Mouse (Mus musculus) myocyte (in vitro differentiated cells): ENCODE measurements around the gene Sclt1. TPM values are rescaled to one million over a fixed set of nuclear protein-coding genes. Genes with fewer than 3 reads are reported as not detected.
A peak's percentile ranks its signal among the peaks of the same experiment; 100 is the strongest.
"Not testable (repeated sequence)": the region's sequence is repeated elsewhere in the genome, so short reads cannot be mapped to it uniquely, and the experiment has no call there.

ENCODE experiments used
- H3K27me3 ChIP-seq: one replicate; pipeline ENCODE4 v1.6.1; 2011; ENCODE audit not compliant: control insufficient read depth, insufficient read depth, insufficient read length
- H3K36me3 ChIP-seq: one replicate; pipeline ENCODE4 v1.6.1; 2011; ENCODE audit not compliant: control insufficient read depth, insufficient read depth
- H3K4me2 ChIP-seq: one replicate; pipeline ENCODE4 v1.6.1; 2011; ENCODE audit warnings: low read depth, control low read depth
- H3K4me3 ChIP-seq: one replicate; pipeline ENCODE4 v1.5.1; 2011; ENCODE audit warnings: mild to moderate bottlenecking, control low read depth, moderate library complexity
- H3K79me2 ChIP-seq: one replicate; pipeline ENCODE4 v1.6.1; 2011; ENCODE audit not compliant: control insufficient read depth, insufficient read depth
- H3ac ChIP-seq: one replicate; pipeline ENCODE4 v1.6.1; 2011; ENCODE audit not compliant: control insufficient read depth, insufficient read length
- CEBPB ChIP-seq: IDR thresholded peaks from 2 replicates; pipeline ENCODE4 v1.6.1; 2011; ENCODE audit warnings: mild to moderate bottlenecking, moderate library complexity; ENCODE audit not compliant: poor library complexity, insufficient read depth, severe bottlenecking
- E2F4 ChIP-seq: IDR thresholded peaks from one replicate; pipeline ENCODE4 v1.6.1; 2011; ENCODE audit warnings: mild to moderate bottlenecking, control low read depth, moderate library complexity; ENCODE audit not compliant: insufficient read depth
- MAX ChIP-seq: IDR thresholded peaks from one replicate; pipeline ENCODE4 v1.6.1; 2011; ENCODE audit warnings: low read depth, mild to moderate bottlenecking, control low read depth
- MYOD1 ChIP-seq, 3 experiments: IDR thresholded peaks; one replicate each; pipeline ENCODE4 v1.6.1; 2011; ENCODE audit warnings: control low read depth in 2 of 3, low read depth in 2 of 3, mild to moderate bottlenecking in 2 of 3, moderate library complexity in 1 of 3; ENCODE audit not compliant: insufficient read length in 2 of 3, control insufficient read depth in 1 of 3
- MYOG ChIP-seq, 3 experiments: IDR thresholded peaks; one replicate each; pipeline ENCODE4 v1.6.1; 2011; ENCODE audit warnings: control low read depth in 2 of 3, low read depth in 2 of 3, mild to moderate bottlenecking in 2 of 3; ENCODE audit not compliant: insufficient read length in 2 of 3, control insufficient read depth in 1 of 3, insufficient read depth in 1 of 3
- POLR2A ChIP-seq: IDR thresholded peaks from one replicate; pipeline ENCODE4 v1.6.1; 2011; ENCODE audit warnings: low read depth, mild to moderate bottlenecking, control low read depth, moderate library complexity; ENCODE audit not compliant: insufficient read length
- POLR2AphosphoS2 ChIP-seq: IDR thresholded peaks from one replicate; pipeline ENCODE4 v1.6.1; 2011; ENCODE audit warnings: low read depth, control low read depth; ENCODE audit not compliant: insufficient read length
- REST ChIP-seq: IDR thresholded peaks from one replicate; pipeline ENCODE4 v1.6.1; 2011; ENCODE audit warnings: mild to moderate bottlenecking, control low read depth, moderate library complexity; ENCODE audit not compliant: insufficient read depth, insufficient read length
- SRF ChIP-seq: IDR thresholded peaks from one replicate; pipeline ENCODE4 v1.6.1; 2011; ENCODE audit warnings: low read depth; ENCODE audit not compliant: control insufficient read depth, insufficient read length
- TCF12 ChIP-seq: IDR thresholded peaks from one replicate; pipeline ENCODE4 v1.6.1; 2011; ENCODE audit warnings: mild to moderate bottlenecking, control low read depth; ENCODE audit not compliant: poor library complexity, insufficient read depth, severe bottlenecking
- TCF3 ChIP-seq: IDR thresholded peaks from one replicate; pipeline ENCODE4 v1.6.1; 2011; ENCODE audit warnings: low read depth, control low read depth; ENCODE audit not compliant: insufficient read length
- USF1 ChIP-seq: IDR thresholded peaks from one replicate; pipeline ENCODE4 v1.6.1; 2011; ENCODE audit warnings: low read depth, mild to moderate bottlenecking, control low read depth, moderate library complexity
- polyA plus RNA-seq: library from polyadenylated mRNA; unstranded; fragments of >200 nt; fragmentation: generic; extraction: Trizol; gene quantifications from one replicate; pipeline ENCODE4 v1.2.1, GENCODE M21; 2012; ENCODE audit warnings: missing spikeins

Gene Sclt1
- polyA plus RNA-seq, 1 experiment = 1.6 TPM

DNA sequence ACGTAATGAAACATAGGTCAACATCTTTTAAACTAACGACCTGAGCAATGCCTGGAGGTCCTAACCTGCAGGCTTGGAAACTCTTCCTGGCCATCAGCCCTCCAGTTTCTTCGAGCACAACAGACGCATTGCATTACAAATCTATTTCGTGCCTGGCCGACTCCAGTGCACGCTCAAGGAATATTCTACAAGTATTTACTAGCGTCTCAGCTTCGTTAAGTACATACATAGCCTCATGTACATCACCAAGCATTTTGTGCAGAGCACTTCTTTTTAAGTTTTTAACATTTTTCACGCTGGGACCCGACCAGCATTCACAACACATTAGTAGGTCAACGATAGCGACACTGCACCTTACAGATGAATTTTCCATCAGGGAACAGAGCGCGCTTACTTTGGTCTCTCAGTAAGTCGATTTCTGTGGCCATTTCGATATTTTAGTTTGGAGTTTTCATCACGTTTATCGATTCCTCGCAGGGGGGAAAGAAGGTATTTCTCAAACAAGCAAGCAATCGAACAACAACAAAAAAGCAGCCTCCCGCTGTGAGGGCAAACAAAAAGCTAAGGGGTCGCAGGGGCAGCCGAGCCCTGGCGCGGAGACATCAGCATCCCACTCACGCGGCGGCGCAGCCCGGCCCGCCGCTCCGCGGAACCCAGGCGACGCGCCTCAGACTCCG lies 575 bp downstream of the Sclt1 start:
- peak overlapping the region; percentile 81 for H3K4me2 ChIP-seq
- peak overlapping the region; percentile 57 for H3K4me3 ChIP-seq
- H3ac ChIP-seq = peak overlapping the region; percentile 84
- H3K79me2 ChIP-seq = no peaks in the 10 kb centered on the region
- no peaks in the 10 kb centered on the region for H3K27me3 ChIP-seq
- no peaks in the 10 kb centered on the region for H3K36me3 ChIP-seq
- TF ChIP-seq USF1 (no peak), POLR2A (no peak), SRF (no peak), MAX (no peak), TCF12 (no peak), MYOD1 (IDR thresholded peaks at IDR 0.05; ENCODE audit: control insufficient read depth in 1 of 3, insufficient read length in 2 of 3, low read depth in 2 of 3) (no peak), TCF3 (no peak), E2F4 (no peak), REST (no peak), CEBPB (no peak), MYOG (IDR thresholded peaks at IDR 0.05; ENCODE audit: control insufficient read depth in 1 of 3, insufficient read depth in 1 of 3, insufficient read length in 2 of 3, low read depth in 2 of 3) (no peak), POLR2AphosphoS2 (no peak)

- Histone ChIP-seq H3K4me3 (no peak overlapping the region), H3K27me3 (no peaks in the 10 kb centered on the region), H3K4me2 (no peak overlapping the region), H3K36me3 (no peaks in the 10 kb centered on the region), H3K79me2 (no peaks in the 10 kb centered on the region), H3ac (no peak overlapping the region)
- no peak for TF ChIP-seq POLR2AphosphoS2
- no peak for TF ChIP-seq E2F4
- TF ChIP-seq CEBPB = no peak
- TF ChIP-seq TCF12 = no peak
- no peak for TF ChIP-seq MYOD1 (IDR thresholded peaks at IDR 0.05; ENCODE audit: control insufficient read depth in 1 of 3, insufficient read length in 2 of 3, low read depth in 2 of 3)
- TF ChIP-seq USF1 = no peak
- TF ChIP-seq POLR2A = no peak
- TF ChIP-seq MYOG (IDR thresholded peaks at IDR 0.05; ENCODE audit: control insufficient read depth in 1 of 3, insufficient read depth in 1 of 3, insufficient read length in 2 of 3, low read depth in 2 of 3) = no peak
Observed at GRCm38 (mm10) chr3:41695681-41696080, 46.6 kb downstream of the Sclt1 start.

GRCm38 (mm10) chr3:41692440-41693142 lies 49.7 kb downstream of the Sclt1 start:
- no peak overlapping the region for H3K4me3 ChIP-seq
- H3K4me2 ChIP-seq = no peak overlapping the region
- H3K27me3 ChIP-seq = no peaks in the 10 kb centered on the region
- no peak overlapping the region for H3ac ChIP-seq
- no peaks in the 10 kb centered on the region for H3K79me2 ChIP-seq
- H3K36me3 ChIP-seq = no peaks in the 10 kb centered on the region
- TF ChIP-seq REST (no peak), MYOD1 (IDR thresholded peaks at IDR 0.05; ENCODE audit: control insufficient read depth in 1 of 3, insufficient read length in 2 of 3, low read depth in 2 of 3) (no peak), MYOG (IDR thresholded peaks at IDR 0.05; ENCODE audit: control insufficient read depth in 1 of 3, insufficient read depth in 1 of 3, insufficient read length in 2 of 3, low read depth in 2 of 3) (no peak), POLR2A (no peak), USF1 (no peak), TCF12 (no peak), CEBPB (no peak), TCF3 (no peak), MAX (no peak), POLR2AphosphoS2 (no peak), E2F4 (no peak)

DNA sequence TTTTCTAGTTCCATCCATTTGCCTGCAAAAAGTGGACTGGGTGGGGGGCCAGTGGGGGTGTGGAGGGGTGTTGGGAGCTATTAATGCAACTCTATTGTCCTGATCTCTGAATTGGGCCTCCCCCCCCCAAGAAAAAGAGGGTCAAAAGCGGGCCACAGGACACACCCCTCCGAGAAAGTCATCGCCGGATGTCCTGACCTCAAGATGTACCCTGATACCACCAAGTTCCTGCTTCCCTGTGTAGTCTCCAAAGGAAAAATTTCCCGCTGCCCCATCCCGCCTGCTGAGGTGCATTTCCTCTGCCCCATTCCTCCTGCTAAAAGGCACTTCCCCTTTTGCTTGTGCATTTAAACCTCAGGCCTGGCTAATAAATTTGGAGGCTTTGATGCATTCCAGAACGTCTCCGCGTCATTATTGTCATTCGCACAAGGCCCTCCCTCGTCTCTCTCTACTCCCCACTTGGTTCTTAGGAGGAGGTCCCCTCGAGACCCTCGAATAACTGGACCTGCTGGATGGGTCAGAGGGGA lies 52.1 kb downstream of the Sclt1 start:
- H3K36me3 ChIP-seq, H3K79me2 ChIP-seq, H3K27me3 ChIP-seq, H3K4me3 ChIP-seq, H3ac ChIP-seq, H3K4me2 ChIP-seq: not testable (repeated sequence)

GRCm38 (mm10) chr3:41686396-41686795 lies 55.9 kb downstream of the Sclt1 start:
- no peak overlapping the region for H3K4me2 ChIP-seq
- H3K79me2 ChIP-seq = no peaks in the 10 kb centered on the region

More at GRCm38 (mm10) chr3:41686396-41686795, 55.9 kb downstream of the Sclt1 start:
- Histone ChIP-seq H3K4me3 (no peak overlapping the region), H3K27me3 (no peaks in the 10 kb centered on the region), H3ac (no peak overlapping the region), H3K36me3 (no peaks in the 10 kb centered on the region)
- TF ChIP-seq USF1 (no peak), TCF12 (no peak), MYOD1 (IDR thresholded peaks at IDR 0.05; ENCODE audit: control insufficient read depth in 1 of 3, insufficient read length in 2 of 3, low read depth in 2 of 3) (no peak), CEBPB (no peak), REST (no peak), MAX (no peak), TCF3 (no peak)
